Mouse (Mus musculus): ENCODE data around the gene Prm1. TPM values are rescaled to one million over a fixed set of nuclear protein-coding genes. Genes with fewer than 3 reads are reported as not detected.
A peak's percentile ranks its signal among the peaks of the same experiment; 100 is the strongest.

Gene Prm1
- polyA plus RNA-seq, 1 experiment from 2014 or later = 0.51 TPM

DNA sequence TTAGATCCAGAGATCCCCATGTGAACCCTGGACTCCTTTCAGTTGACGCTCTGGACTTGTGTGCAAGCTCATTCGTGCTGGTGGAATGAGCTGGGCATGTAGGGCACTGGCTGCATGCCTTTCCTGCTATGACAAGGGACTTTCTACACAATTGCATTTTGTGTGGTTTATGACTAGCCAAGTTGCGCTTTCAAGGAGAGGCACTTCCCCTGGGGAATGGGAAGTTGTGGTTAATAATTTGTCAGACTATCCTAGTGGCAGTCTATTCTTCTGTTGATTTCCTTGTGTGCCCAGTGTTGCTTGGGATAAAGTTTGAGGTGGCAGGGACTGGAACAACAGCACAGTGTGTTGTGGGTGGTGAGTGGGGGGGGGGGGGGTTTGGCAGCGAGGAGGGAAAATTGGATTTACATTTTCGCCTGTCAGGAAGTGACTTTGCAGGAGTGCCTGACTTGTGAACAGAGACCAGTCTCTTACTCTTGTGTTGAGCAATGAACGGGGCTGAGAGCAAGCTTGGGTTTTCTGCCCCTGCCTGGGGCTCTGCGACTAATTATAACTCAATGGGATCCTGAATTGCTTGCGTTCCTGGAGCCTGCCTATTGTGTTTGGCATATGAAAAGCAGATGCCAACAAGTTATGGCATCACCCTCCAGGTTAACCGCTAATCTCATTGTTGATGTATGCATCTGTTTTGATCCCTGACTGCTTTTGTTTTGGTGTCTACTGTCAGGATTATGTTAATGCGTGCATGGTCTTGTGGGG, 33.0 kb upstream of the Prm1 start:
- Histone ChIP-seq H3K27me3 (no peaks in the 10 kb centered on the region), H3K4me1 (peaks cover 62% of the 10 kb centered on the region), H3K9ac (no peak overlapping the region), H3K9me3 (replicated peaks) (no peaks in the 10 kb centered on the region), H3K36me3 (0 out of 2 replicates have a peak, but pooled peaks cover 3% of the 10 kb centered on the region), H3K27ac (peak overlapping the region; percentile 76), H3K4me3 (replicated peaks) (no peak overlapping the region), H3K4me2 (peak overlapping the region; percentile 15)
- ATAC-seq (replicated peaks; ENCODE audit: low FRiP score) = peak; percentile 9; the same call in 1 of the 2 replicates
- 57% methylated on average over 10 of the region's 10 CpGs for WGBS

GRCm38 (mm10) chr16:10837903-10838302, 32.3 kb upstream of the Prm1 start:
- H3K4me2 ChIP-seq = peak overlapping the region; percentile 15; the same call in 1 of the 2 replicates
- peak overlapping the region; percentile 76 for H3K27ac ChIP-seq
- H3K9ac ChIP-seq = no peak overlapping the region
- H3K4me1 ChIP-seq = peaks cover 56% of the 10 kb centered on the region
- no peak for ATAC-seq (replicated peaks; ENCODE audit: low FRiP score)
- no peaks in the 10 kb centered on the region for H3K27me3 ChIP-seq
- H3K4me3 ChIP-seq (replicated peaks) = no peak overlapping the region
- no peaks in the 10 kb centered on the region for H3K9me3 ChIP-seq (replicated peaks)
- H3K36me3 ChIP-seq = 0 out of 2 replicates have a peak, but pooled peaks cover 3% of the 10 kb centered on the region
- 76% methylated on average over 1 of the region's 1 CpGs for WGBS

- H3K4me2 ChIP-seq = no peak overlapping the region
- H3K27me3 ChIP-seq = no peaks in the 10 kb centered on the region
- no peaks in the 10 kb centered on the region for H3K9me3 ChIP-seq (replicated peaks)
- 0 out of 2 replicates have a peak, but pooled peaks cover 3% of the 10 kb centered on the region for H3K36me3 ChIP-seq
- no peak overlapping the region for H3K4me3 ChIP-seq (replicated peaks)
- H3K27ac ChIP-seq = no peak overlapping the region
- 59% methylated on average over 3 of the region's 3 CpGs for WGBS
- H3K9ac ChIP-seq = no peak overlapping the region
- H3K4me1 ChIP-seq = peaks cover 54% of the 10 kb centered on the region
- ATAC-seq (replicated peaks; ENCODE audit: low FRiP score) = no peak
Measured at GRCm38 (mm10) chr16:10837250-10837649, 31.6 kb upstream of the Prm1 start.

GRCm38 (mm10) chr16:10836388-10836787, 30.7 kb upstream of the Prm1 start:
- Histone ChIP-seq H3K4me1 (peaks cover 52% of the 10 kb centered on the region), H3K36me3 (0 out of 2 replicates have a peak, but pooled peaks cover 3% of the 10 kb centered on the region), H3K4me2 (0 out of 2 replicates have a peak overlapping the region, but pooled peaks have one; percentile 94), H3K9me3 (replicated peaks) (no peaks in the 10 kb centered on the region), H3K27me3 (no peaks in the 10 kb centered on the region), H3K9ac (no peak overlapping the region), H3K27ac (no peak overlapping the region), H3K4me3 (replicated peaks) (no peak overlapping the region)
- 90% methylated on average over 3 of the region's 3 CpGs for WGBS
- no peak for ATAC-seq (replicated peaks; ENCODE audit: low FRiP score)

DNA sequence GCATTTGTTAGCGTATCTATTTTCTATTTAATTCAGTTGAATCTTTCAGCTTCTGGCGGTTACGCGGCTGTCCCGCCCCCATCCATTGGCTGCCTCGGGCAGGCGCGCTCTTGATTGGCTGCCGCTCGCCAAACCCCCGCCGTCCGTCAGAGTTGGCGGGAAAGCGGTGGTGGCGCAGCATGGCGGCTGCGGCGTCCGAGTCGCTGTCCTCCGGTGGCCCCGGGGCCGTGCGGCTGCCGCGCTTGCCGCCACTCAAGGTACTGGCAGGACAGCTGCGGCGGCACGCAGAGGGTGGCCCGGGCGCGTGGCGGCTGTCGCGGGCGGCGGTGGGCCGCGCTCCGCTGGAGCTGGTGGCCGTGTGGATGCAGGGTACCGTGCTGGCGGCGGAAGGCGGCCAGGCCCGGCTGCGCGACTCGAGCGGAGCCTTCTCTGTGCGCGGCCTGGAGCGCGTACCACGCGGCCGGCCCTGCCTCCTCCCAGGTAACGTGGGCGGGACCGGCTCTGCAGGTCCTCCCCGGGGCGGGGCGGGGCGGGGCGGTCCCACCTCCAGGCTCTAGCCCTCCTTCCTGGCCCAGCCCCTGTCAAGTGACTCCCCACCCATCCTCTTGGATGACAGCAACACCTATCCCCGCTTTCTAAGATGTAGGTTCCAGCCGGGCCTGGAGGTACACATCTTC, 29.4 kb upstream of the Prm1 start, which contains the start of gene Rmi2:
Gene Rmi2, plus strand, starts transcription at position 149 of the 677 bp plus-strand sequence.
- H3K4me2 ChIP-seq = peak within 1 kb of the TSS; percentile 94
- ATAC-seq (replicated peaks; ENCODE audit: low FRiP score) = peak; percentile 97
- peaks cover 52% of the 10 kb centered on the region for H3K4me1 ChIP-seq
- H3K9me3 ChIP-seq (replicated peaks) = no peaks in the 10 kb centered on the region
- H3K27me3 ChIP-seq = no peaks in the 10 kb centered on the region
- H3K27ac ChIP-seq = peak within 1 kb of the TSS; percentile 92
- under 1% methylated on average over 66 of the region's 69 CpGs for WGBS
- peak within 1 kb of the TSS; percentile 79 for H3K4me3 ChIP-seq (replicated peaks)
- H3K36me3 ChIP-seq = no peaks in the 10 kb centered on the region
- peak within 1 kb of the TSS; percentile 81 for H3K9ac ChIP-seq

DNA sequence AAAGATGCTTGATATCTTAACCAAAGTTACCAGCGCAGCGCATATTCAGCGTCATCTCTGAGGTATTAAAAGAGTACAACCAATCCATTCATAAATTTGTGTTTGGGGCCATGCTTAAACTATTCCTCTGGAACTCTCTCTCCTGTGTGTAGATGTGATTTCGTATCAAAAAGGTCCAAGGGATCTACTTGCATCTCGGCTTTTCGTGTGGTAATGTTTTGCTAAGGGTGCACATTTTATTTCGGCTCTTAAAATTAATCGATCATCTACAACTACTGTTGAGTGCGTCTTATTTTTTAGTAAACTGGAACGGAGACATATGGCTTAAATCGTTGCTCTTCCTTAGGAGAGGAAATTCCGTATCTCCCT, 28.9 kb upstream of the Prm1 start:
- Histone ChIP-seq H3K27ac (peak overlapping the region; percentile 92; the same call in 1 of the 2 replicates), H3K9me3 (replicated peaks) (no peaks in the 10 kb centered on the region), H3K36me3 (no peaks in the 10 kb centered on the region), H3K9ac (peak overlapping the region; percentile 81), H3K27me3 (no peaks in the 10 kb centered on the region), H3K4me3 (replicated peaks) (peak overlapping the region; percentile 79), H3K4me1 (peaks cover 48% of the 10 kb centered on the region), H3K4me2 (peak overlapping the region; percentile 94)
- WGBS = 7% methylated on average over 12 of the region's 12 CpGs
- no peak for ATAC-seq (replicated peaks; ENCODE audit: low FRiP score)

DNA sequence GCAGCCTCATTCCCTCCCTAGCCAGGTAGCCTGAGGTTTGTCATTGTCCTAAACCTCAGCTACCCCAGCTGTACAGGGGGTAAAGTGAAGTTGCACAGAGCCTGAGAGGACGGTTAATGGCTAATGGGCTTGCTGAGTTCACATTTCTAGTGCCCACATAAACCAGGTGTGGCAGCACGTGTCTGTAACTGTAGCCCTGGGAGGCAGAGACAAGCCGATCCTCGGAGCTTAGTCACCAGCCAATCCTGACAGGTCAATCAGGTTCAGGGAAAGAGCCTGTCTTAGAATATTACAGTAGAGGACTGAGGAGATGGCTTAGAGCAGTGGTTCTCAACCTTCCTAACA, 22.8 kb upstream of the Prm1 start:
- Histone ChIP-seq H3K9ac (no peak overlapping the region), H3K4me2 (no peak overlapping the region), H3K9me3 (replicated peaks) (no peaks in the 10 kb centered on the region), H3K27me3 (no peaks in the 10 kb centered on the region), H3K36me3 (no peaks in the 10 kb centered on the region), H3K4me1 (0 out of 2 replicates have a peak, but pooled peaks cover 6% of the 10 kb centered on the region), H3K4me3 (replicated peaks) (no peak overlapping the region), H3K27ac (no peak overlapping the region)
- WGBS = 61% methylated on average over 4 of the region's 4 CpGs
- no peak for ATAC-seq (replicated peaks; ENCODE audit: low FRiP score)

DNA sequence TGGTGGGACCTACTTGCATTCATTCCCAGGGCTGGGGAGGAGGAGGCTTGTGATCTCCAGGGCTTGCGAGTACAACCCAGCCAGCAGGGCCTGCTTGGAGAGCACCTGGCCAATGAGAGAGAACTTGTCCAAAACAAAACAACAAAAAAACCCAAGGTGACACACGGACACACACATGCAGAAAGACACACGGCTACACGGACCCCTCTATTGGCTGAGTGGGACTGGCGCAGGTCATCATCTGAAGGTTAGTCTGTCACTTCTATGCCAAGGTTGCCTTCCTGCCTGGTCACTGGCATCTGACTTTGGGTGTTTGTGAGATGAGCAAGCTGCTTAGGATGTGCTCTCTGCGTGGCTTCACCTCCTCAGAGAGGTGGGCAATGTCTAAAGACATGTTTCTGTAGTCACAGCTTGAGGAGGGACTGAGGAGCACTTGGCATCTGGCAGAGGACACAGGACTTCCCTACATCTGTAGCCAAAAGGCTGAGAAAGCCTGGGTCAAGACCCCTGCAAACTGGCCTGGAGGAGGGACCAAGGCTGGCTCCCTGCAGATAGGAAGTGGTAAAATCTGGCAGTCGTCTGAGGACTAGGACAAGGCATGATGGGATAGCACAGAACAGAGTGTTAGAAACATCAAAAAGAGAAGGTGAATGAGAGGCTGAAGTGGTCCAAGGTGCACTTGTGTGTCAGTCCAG, 22.3 kb upstream of the Prm1 start:
- no peaks in the 10 kb centered on the region for H3K27me3 ChIP-seq

GRCm38 (mm10) chr16:10827269-10827668, 21.6 kb upstream of the Prm1 start:
- H3K4me3 ChIP-seq (replicated peaks) = no peak overlapping the region
- H3K9me3 ChIP-seq (replicated peaks) = no peaks in the 10 kb centered on the region
- no peaks in the 10 kb centered on the region for H3K36me3 ChIP-seq
- H3K27me3 ChIP-seq = no peaks in the 10 kb centered on the region
- H3K4me1 ChIP-seq = 0 out of 2 replicates have a peak, but pooled peaks cover 6% of the 10 kb centered on the region
- no peak for ATAC-seq (replicated peaks; ENCODE audit: low FRiP score)
- H3K27ac ChIP-seq = no peak overlapping the region
- H3K4me2 ChIP-seq = no peak overlapping the region
- 88% methylated on average over 9 of the region's 9 CpGs for WGBS
- no peak overlapping the region for H3K9ac ChIP-seq

More for the DNA sequence above, 22.3 kb upstream of the Prm1 start:
- Histone ChIP-seq H3K9me3 (replicated peaks) (no peaks in the 10 kb centered on the region), H3K27ac (no peak overlapping the region), H3K4me1 (0 out of 2 replicates have a peak, but pooled peaks cover 6% of the 10 kb centered on the region), H3K36me3 (no peaks in the 10 kb centered on the region), H3K9ac (no peak overlapping the region), H3K4me3 (replicated peaks) (no peak overlapping the region), H3K4me2 (no peak overlapping the region)
- no peak for ATAC-seq (replicated peaks; ENCODE audit: low FRiP score)
- 78% methylated on average over 7 of the region's 7 CpGs for WGBS

DNA sequence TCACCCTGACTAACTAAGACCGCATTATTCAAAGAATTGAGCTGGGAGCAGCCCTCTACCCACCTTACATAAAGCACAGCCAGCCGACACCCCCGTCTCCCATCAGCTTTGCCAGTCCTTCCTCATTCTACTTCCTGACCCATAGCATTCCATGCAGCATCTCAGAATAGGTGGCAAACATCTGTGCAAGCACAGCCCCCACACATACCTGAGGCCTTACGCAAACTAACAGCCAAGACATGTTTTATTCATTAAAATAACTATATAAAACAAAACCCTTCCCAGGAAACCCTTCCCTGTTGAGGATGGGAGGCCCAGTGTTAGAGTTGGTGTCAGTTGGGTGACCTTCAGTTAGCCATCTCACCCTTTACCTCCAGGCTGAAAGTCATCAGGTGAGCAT, 20.2 kb upstream of the Prm1 start:
- Histone ChIP-seq H3K27ac (no peak overlapping the region), H3K9me3 (replicated peaks) (no peaks in the 10 kb centered on the region), H3K27me3 (no peaks in the 10 kb centered on the region), H3K4me1 (peaks cover 14% of the 10 kb centered on the region), H3K36me3 (no peaks in the 10 kb centered on the region), H3K4me3 (replicated peaks) (no peak overlapping the region), H3K9ac (no peak overlapping the region), H3K4me2 (no peak overlapping the region)
- WGBS = 82% methylated on average over 4 of the region's 4 CpGs
- ATAC-seq (replicated peaks; ENCODE audit: low FRiP score) = no peak

DNA sequence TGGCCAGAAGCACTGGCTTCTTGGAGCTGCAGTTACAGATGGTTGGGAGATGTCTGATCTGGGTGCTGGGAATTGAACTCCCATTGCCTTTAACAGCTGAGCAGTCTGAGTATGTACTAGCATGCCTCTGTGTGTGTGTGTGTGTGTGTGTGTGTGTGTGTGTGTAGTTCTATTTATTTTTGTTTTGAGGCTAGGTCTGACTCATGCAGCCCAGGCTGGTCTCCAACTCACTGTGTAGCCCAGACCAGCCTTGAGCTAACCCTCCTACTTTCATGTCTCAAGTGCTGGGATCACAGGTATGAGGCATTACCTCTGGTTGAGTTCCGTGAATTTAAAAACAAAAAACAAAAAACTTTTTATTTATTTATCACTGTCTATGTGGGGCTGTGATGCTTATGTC, 18.9 kb upstream of the Prm1 start:
- Histone ChIP-seq H3K4me2 (no peak overlapping the region), H3K27me3 (no peaks in the 10 kb centered on the region)
- WGBS = 81% methylated on average over 1 of the region's 1 CpGs

GRCm38 (mm10) chr16:10821387-10821786, 15.7 kb upstream of the Prm1 start:
- Histone ChIP-seq H3K4me3 (replicated peaks) (no peak overlapping the region), H3K4me2 (no peak overlapping the region), H3K27ac (peak overlapping the region; percentile 59), H3K9ac (no peak overlapping the region), H3K4me1 (peaks cover 15% of the 10 kb centered on the region), H3K9me3 (replicated peaks) (no peaks in the 10 kb centered on the region), H3K27me3 (no peaks in the 10 kb centered on the region), H3K36me3 (no peaks in the 10 kb centered on the region)
- ATAC-seq (replicated peaks; ENCODE audit: low FRiP score) = peak; percentile 81
- 30% methylated on average over 4 of the region's 4 CpGs for WGBS

More for the DNA sequence above, 18.9 kb upstream of the Prm1 start:
- Histone ChIP-seq H3K9me3 (replicated peaks) (no peaks in the 10 kb centered on the region), H3K4me3 (replicated peaks) (no peak overlapping the region), H3K36me3 (no peaks in the 10 kb centered on the region), H3K9ac (no peak overlapping the region), H3K4me1 (peaks cover 18% of the 10 kb centered on the region), H3K27ac (no peak overlapping the region)
- no peak for ATAC-seq (replicated peaks; ENCODE audit: low FRiP score)
